Mouse (Mus musculus): Measurements from ENCODE around the gene Cartpt. TPM values are rescaled to one million over a fixed set of nuclear protein-coding genes. Genes with fewer than 3 reads are reported as not detected.
"Not testable (repeated sequence)": the region's sequence is repeated elsewhere in the genome, so short reads cannot be mapped to it uniquely, and the experiment has no call there.

Gene Cartpt
- polyA plus RNA-seq, 1 experiment from 2014 or later = 35.7 TPM

DNA sequence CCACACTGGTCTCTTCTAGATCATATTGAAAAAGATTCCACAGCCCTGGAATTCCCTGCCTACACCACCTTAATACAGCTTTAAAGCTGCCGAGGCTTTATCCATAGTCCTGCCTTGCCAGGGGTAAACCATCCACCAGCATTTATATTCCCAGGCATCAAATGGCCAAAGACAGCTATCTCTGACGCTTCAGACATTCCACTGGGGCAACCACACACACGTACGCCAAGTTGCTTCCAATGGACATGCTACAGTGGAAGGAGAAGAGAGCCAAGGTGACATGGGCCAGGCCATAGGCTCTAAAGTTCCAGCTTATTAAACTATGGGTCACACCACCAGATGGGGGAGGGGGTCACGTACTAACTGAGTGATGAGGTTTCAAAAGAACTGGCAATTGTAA is 45.7 kb downstream of the Cartpt start:
- H3K36me3 ChIP-seq = no peaks in the 10 kb centered on the region
- H3K27ac ChIP-seq = no peak overlapping the region
- no peak overlapping the region for H3K4me3 ChIP-seq (replicated peaks)
- WGBS = 80% methylated on average over 5 of the region's 5 CpGs
- no peaks in the 10 kb centered on the region for H3K9me3 ChIP-seq
- no peak overlapping the region for H3K4me2 ChIP-seq
- no peak overlapping the region for H3K9ac ChIP-seq
- ATAC-seq (ENCODE audit: insufficient read depth, low FRiP score, low read depth) = no peak
- no peaks in the 10 kb centered on the region for H3K27me3 ChIP-seq (replicated peaks)
- no peaks in the 10 kb centered on the region for H3K4me1 ChIP-seq

DNA sequence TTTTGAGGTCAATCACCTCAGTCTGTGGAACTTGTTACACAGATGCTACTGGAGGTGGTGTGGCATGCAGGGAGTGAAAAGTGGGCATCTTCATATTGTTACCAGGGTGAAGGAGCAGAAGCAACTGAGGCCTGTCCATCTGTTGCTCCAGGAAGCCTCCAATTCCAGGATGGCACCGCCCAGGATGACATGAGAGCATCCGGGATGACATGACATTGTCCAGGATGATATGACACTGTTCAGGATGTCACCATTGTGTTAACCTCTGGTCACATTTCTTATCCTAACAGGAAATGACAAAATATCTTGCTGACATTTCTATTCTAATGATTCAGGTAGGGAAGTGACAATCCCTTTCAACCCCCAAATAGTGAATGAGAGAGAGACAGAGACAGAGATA is 47.8 kb downstream of the Cartpt start:
- ATAC-seq (ENCODE audit: insufficient read depth, low FRiP score, low read depth) = no peak
- H3K4me2 ChIP-seq = no peak overlapping the region
- H3K9ac ChIP-seq = no peak overlapping the region
- no peak overlapping the region for H3K4me3 ChIP-seq (replicated peaks)
- no peaks in the 10 kb centered on the region for H3K36me3 ChIP-seq
- no peaks in the 10 kb centered on the region for H3K27me3 ChIP-seq (replicated peaks)
- WGBS = 88% methylated on average over 2 of the region's 2 CpGs
- no peaks in the 10 kb centered on the region for H3K4me1 ChIP-seq
- H3K27ac ChIP-seq = no peak overlapping the region
- no peaks in the 10 kb centered on the region for H3K9me3 ChIP-seq

DNA sequence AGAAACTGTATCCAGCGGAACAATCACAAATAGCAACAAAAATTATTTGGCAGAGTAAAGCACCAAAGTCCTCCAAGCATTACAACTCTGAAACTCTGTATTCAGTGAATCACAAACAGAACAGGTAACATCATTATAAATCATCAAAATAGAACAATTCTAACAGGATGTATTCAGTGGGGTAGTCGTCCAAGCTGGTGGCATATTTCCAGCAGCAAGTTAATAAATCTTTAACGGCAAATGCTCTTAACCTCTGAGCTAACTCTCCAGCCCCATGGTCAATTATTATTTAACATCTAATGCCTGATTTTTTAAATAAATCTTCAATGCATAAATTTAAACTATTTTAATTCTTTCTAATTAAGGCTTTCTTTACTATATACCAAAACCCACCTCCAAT is 48.5 kb downstream of the Cartpt start:
- not testable (repeated sequence) for ATAC-seq (ENCODE audit: insufficient read depth, low FRiP score, low read depth); H3K27ac ChIP-seq; H3K9me3 ChIP-seq; H3K36me3 ChIP-seq; H3K9ac ChIP-seq; H3K4me1 ChIP-seq; H3K4me2 ChIP-seq; H3K27me3 ChIP-seq (replicated peaks); H3K4me3 ChIP-seq (replicated peaks)
- 52% methylated on average over 3 of the region's 3 CpGs for WGBS

DNA sequence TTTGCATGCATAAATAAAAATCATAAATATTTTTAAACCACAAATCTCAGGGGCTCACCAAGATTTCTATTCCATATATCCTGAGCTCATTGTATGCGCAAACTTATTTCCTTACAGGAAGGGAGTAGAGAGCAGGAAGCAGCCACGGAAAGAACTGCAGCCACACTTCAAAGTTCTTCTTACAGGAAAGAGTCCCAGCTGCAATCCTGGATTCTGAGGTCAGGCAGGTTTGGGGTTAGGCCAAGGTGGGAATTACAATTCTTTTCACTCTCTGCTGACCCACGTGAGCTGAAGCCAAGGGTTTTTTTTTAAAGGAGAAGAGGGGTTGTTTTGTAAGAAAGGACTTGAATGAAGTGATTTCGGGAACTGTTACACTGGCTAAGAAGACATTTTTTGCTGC is 49.9 kb downstream of the Cartpt start:
- ATAC-seq (ENCODE audit: insufficient read depth, low FRiP score, low read depth) = no peak
- Histone ChIP-seq H3K27ac (no peak overlapping the region), H3K9me3 (no peaks in the 10 kb centered on the region), H3K4me3 (replicated peaks) (no peak overlapping the region), H3K4me2 (no peak overlapping the region), H3K4me1 (no peaks in the 10 kb centered on the region), H3K36me3 (no peaks in the 10 kb centered on the region), H3K27me3 (replicated peaks) (no peaks in the 10 kb centered on the region), H3K9ac (no peak overlapping the region)
- WGBS = 37% methylated on average over 4 of the region's 4 CpGs

DNA sequence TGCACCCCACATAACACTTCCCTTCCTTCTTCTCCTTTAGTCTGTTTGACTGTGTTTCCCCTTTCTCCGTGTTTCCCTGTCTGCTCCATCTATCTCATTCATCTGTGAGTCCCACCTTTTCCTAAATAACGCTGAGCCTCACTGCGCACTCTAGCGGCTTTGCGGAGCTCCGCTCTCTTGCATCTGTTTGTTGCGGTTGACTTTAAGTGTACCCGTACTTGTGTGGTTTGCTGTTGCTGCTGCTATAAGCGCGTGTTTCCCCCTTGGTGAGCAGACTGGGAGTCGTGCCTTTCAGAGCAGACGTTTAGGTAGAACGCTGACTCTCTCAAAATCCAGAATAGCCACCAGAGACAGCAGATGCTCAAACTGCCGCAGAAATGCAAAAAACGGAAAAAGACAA is 51.3 kb downstream of the Cartpt start:
- no peak overlapping the region for H3K27ac ChIP-seq
- no peak overlapping the region for H3K4me2 ChIP-seq
- no peak overlapping the region for H3K4me3 ChIP-seq (replicated peaks)
- no peaks in the 10 kb centered on the region for H3K36me3 ChIP-seq
- H3K27me3 ChIP-seq (replicated peaks) = no peaks in the 10 kb centered on the region
- H3K9me3 ChIP-seq = no peaks in the 10 kb centered on the region
- WGBS = 34% methylated on average over 15 of the region's 15 CpGs
- H3K4me1 ChIP-seq = no peaks in the 10 kb centered on the region
- no peak for ATAC-seq (ENCODE audit: insufficient read depth, low FRiP score, low read depth)
- H3K9ac ChIP-seq = no peak overlapping the region

Other genes starting within 250 kb of the Cartpt start
- 47.6 and 56.9 TPM in 2 replicates for gene Mccc2, start 114.5 kb upstream of the Cartpt start, polyA plus RNA-seq (2015; fragmentation: Nextera tagmentation; extraction: Ambion mirVana)
- 31.0 and 32.5 TPM in 2 replicates for gene Bdp1, start 203.0 kb upstream of the Cartpt start, polyA plus RNA-seq (2015; fragmentation: Nextera tagmentation; extraction: Ambion mirVana)
- gene Serf1, start 206.9 kb upstream of the Cartpt start, polyA plus RNA-seq (2015; fragmentation: Nextera tagmentation; extraction: Ambion mirVana) = 144 and 153 TPM in 2 replicates
- 45.0 and 45.7 TPM in 2 replicates for gene Smn1, start 223.8 kb upstream of the Cartpt start, polyA plus RNA-seq (2015; fragmentation: Nextera tagmentation; extraction: Ambion mirVana)

Data from stomach, embryonic 15.5 days (tissue).